Mouse (Mus musculus): Measurements from ENCODE around the gene Nalcn. TPM values are rescaled to one million over a fixed set of nuclear protein-coding genes. Genes with fewer than 3 reads are reported as not detected.

Nalcn gene
- polyA plus RNA-seq (2012; ENCODE audit: low replicate concordance): not detected in 2 replicates

GRCm38 (mm10) chr14:123626501-123627179, at the start of gene Nalcn:
Gene Nalcn, minus strand, starts transcription at chr14:123627144.

GRCm38 (mm10) chr14:123659921-123660385, 33.0 kb upstream of the Nalcn start, which contains the start of gene Itgbl1:
Gene Itgbl1, plus strand, starts transcription at chr14:123659971.

Other genes starting within 250 kb of the Nalcn start
- not detected in 2 replicates for gene Itgbl1, start 32.8 kb upstream of the Nalcn start, polyA plus RNA-seq (2012; ENCODE audit: low replicate concordance)